Mouse (Mus musculus) ES-Bruce4 (cell line): ENCODE data around the gene Gm49384.

Source experiments
- CTCF ChIP-seq: IDR thresholded peaks from one replicate; pipeline ENCODE4 v1.8.1; 2011; ENCODE audit warnings: low read depth, low read length
- EP300 ChIP-seq: IDR thresholded peaks from 2 replicates; pipeline ENCODE4 v1.6.1; 2011; ENCODE audit warnings: low read depth, low read length; ENCODE audit not compliant: insufficient read depth
- POLR2A ChIP-seq: IDR thresholded peaks from one replicate; pipeline ENCODE4 v1.8.1; 2011; ENCODE audit warnings: low read length; ENCODE audit not compliant: insufficient read depth

DNA sequence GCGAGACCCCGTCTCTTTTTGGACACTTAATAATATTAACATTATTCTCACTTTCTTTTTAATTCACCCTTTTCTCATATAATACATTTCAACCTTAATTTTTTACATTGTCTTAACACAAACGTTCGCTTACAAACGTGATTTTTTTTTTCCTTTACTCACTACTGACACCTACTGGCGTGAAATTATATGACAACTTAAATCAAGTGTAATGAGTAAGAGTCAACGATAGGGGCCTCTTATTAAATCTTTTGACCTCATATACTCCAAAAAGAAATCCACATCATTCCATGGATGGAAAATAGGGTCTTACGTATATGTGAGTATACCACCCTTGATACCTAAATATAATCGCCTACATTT, 44.5 kb downstream of the Gm49384 start:
- TF ChIP-seq EP300 (no peak), CTCF (no peak), POLR2A (no peak)
